Mouse (Mus musculus): Measurements from ENCODE around the gene G3bp1.
A peak's percentile ranks its signal among the peaks of the same experiment; 100 is the strongest.

The G3bp1 gene

GRCm38 (mm10) chr11:55469048-55469843 lies at the start of gene G3bp1:
Gene G3bp1, plus strand, starts transcription at chr11:55469685.
- DNase-seq (ENCODE audit: low spot score in 2 of 2) = peak; percentile 99

GRCm38 (mm10) chr11:55422978-55423377 lies 46.5 kb upstream of the G3bp1 start, which contains the start of gene Sparc:
Gene Sparc, minus strand, starts transcription at chr11:55423183.
- DNase-seq (ENCODE audit: low spot score in 2 of 2) = no peak

GRCm38 (mm10) chr11:55423756-55424155 lies 45.7 kb upstream of the G3bp1 start:
- DNase-seq (ENCODE audit: low spot score in 2 of 2) = no peak

- no peak for DNase-seq (ENCODE audit: low spot score in 2 of 2)
Measured at GRCm38 (mm10) chr11:55424746-55425360, 44.6 kb upstream of the G3bp1 start.

- DNase-seq (ENCODE audit: low spot score in 2 of 2) = no peak
Measured at GRCm38 (mm10) chr11:55428186-55429012, 41.1 kb upstream of the G3bp1 start.

GRCm38 (mm10) chr11:55429973-55430372 lies 39.5 kb upstream of the G3bp1 start:
- DNase-seq (ENCODE audit: low spot score in 2 of 2) = no peak

- no peak for DNase-seq (ENCODE audit: low spot score in 2 of 2)
Measured at GRCm38 (mm10) chr11:55432981-55433380, 36.5 kb upstream of the G3bp1 start.

GRCm38 (mm10) chr11:55436089-55436488 lies 33.4 kb upstream of the G3bp1 start:
- no peak for DNase-seq (ENCODE audit: low spot score in 2 of 2)

- no peak for DNase-seq (ENCODE audit: low spot score in 2 of 2)
Measured at GRCm38 (mm10) chr11:55438031-55438430, 31.5 kb upstream of the G3bp1 start.

- DNase-seq (ENCODE audit: low spot score in 2 of 2) = no peak
Measured at GRCm38 (mm10) chr11:55439718-55440117, 29.8 kb upstream of the G3bp1 start.

GRCm38 (mm10) chr11:55444772-55445171 lies 24.7 kb upstream of the G3bp1 start:
- peak in 1 of 2 experiments; percentile 23 for DNase-seq (ENCODE audit: low spot score in 2 of 2)

GRCm38 (mm10) chr11:55446579-55446978 lies 22.9 kb upstream of the G3bp1 start:
- DNase-seq (ENCODE audit: low spot score in 2 of 2) = peak; percentile 62 to 83

- DNase-seq (ENCODE audit: low spot score in 2 of 2) = no peak
Measured at GRCm38 (mm10) chr11:55449531-55449930, 20.0 kb upstream of the G3bp1 start.

GRCm38 (mm10) chr11:55450311-55450710 lies 19.2 kb upstream of the G3bp1 start:
- DNase-seq (ENCODE audit: low spot score in 2 of 2) = no peak

GRCm38 (mm10) chr11:55453640-55454039 lies 15.8 kb upstream of the G3bp1 start:
- no peak for DNase-seq (ENCODE audit: low spot score in 2 of 2)

- no peak for DNase-seq (ENCODE audit: low spot score in 2 of 2)
Measured at GRCm38 (mm10) chr11:55455166-55455565, 14.3 kb upstream of the G3bp1 start.

GRCm38 (mm10) chr11:55458501-55458900 lies 11.0 kb upstream of the G3bp1 start:
- DNase-seq (ENCODE audit: low spot score in 2 of 2) = no peak

GRCm38 (mm10) chr11:55459850-55460558 lies 9.5 kb upstream of the G3bp1 start:
- DNase-seq (ENCODE audit: low spot score in 2 of 2) = no peak

- DNase-seq (ENCODE audit: low spot score in 2 of 2) = no peak
Measured at GRCm38 (mm10) chr11:55460559-55461018, 8.9 kb upstream of the G3bp1 start.

- DNase-seq (ENCODE audit: low spot score in 2 of 2) = peak; percentile 72 to 87
Measured at GRCm38 (mm10) chr11:55461019-55461645, 8.4 kb upstream of the G3bp1 start, which contains the start of gene Atox1. Gene Atox1, minus strand, starts transcription at chr11:55461239.

GRCm38 (mm10) chr11:55462149-55462548 lies 7.3 kb upstream of the G3bp1 start:
- no peak for DNase-seq (ENCODE audit: low spot score in 2 of 2)
